Mouse (Mus musculus) hindbrain, embryonic 14.5 days (tissue): ENCODE measurements around the gene Lhfpl3. TPM values are rescaled to one million over a fixed set of nuclear protein-coding genes. Genes with fewer than 3 reads are reported as not detected.
A peak's percentile ranks its signal among the peaks of the same experiment; 100 is the strongest.

Source experiments
- ATAC-seq: fragments of 200-750 bp; cut with Nextera tagmentation; 2 replicates; pipeline ENCODE4 v1.8.0; 2017; ENCODE audit warnings: moderate number of reproducible peaks, mild to moderate bottlenecking, moderate TSS enrichment, moderate library complexity; ENCODE audit not compliant: low FRiP score
- DNase-seq: peaks from one replicate; pipeline ENCODE4 v3.0.0-alpha.2; 2015; ENCODE audit warnings: low spot score
- H3K27ac ChIP-seq: fragments of 300-500 bp; sonication (generic); 2 replicates; pipeline ENCODE4 v1.5.1; 2014; ENCODE audit warnings: mild to moderate bottlenecking, moderate library complexity
- H3K27me3 ChIP-seq: fragments of 300-500 bp; sonication (generic); 2 replicates; pipeline ENCODE4 v1.6.1; 2014; ENCODE audit warnings: mild to moderate bottlenecking, low read length, mixed read lengths; ENCODE audit not compliant: control insufficient read depth, insufficient read depth
- H3K36me3 ChIP-seq: fragments of 300-500 bp; sonication (generic); replicated peaks from 2 replicates; pipeline ENCODE4 v1.6.1; 2014; ENCODE audit not compliant: control insufficient read depth, insufficient read depth
- H3K4me1 ChIP-seq: fragments of 300-500 bp; sonication (generic); replicated peaks from 2 replicates; pipeline ENCODE4 v1.6.1; 2014; ENCODE audit warnings: antibody characterized with exemption, low read length, mixed read lengths; ENCODE audit not compliant: control insufficient read depth, insufficient read depth
- H3K4me2 ChIP-seq: fragments of 300-500 bp; sonication (generic); replicated peaks from 2 replicates; pipeline ENCODE4 v1.6.1; 2014; ENCODE audit warnings: mild to moderate bottlenecking, moderate library complexity
- H3K4me3 ChIP-seq: fragments of 300-500 bp; sonication (generic); replicated peaks from 2 replicates; pipeline ENCODE4 v1.5.1; 2014; ENCODE audit warnings: mild to moderate bottlenecking, low read length
- H3K9ac ChIP-seq: fragments of 300-500 bp; sonication (generic); 2 replicates; pipeline ENCODE4 v1.6.1; 2014
- H3K9me3 ChIP-seq: fragments of 300-500 bp; sonication (generic); 2 replicates; pipeline ENCODE4 v1.6.1; 2016; ENCODE audit warnings: low read length; ENCODE audit not compliant: control insufficient read depth
- WGBS: fragments of 180-500 bp; shearing (Covaris S2); extraction: QIAGEN DNeasy Blood & Tissue Kit; methylation state at CpG from one replicate; pipeline ENCODE4 v1.1.7; 2014; 5-methylcytosine and 5-hydroxymethylcytosine counted together
- polyA plus RNA-seq: library from polyadenylated mRNA; unstranded; fragments of >200 nt; fragmentation: Nextera tagmentation; extraction: Ambion mirVana; gene quantifications from 2 replicates; pipeline ENCODE4 v1.2.1, GENCODE M21; 2014

Lhfpl3 gene
- polyA plus RNA-seq, 1 experiment from 2014 or later: 23.9 TPM

DNA sequence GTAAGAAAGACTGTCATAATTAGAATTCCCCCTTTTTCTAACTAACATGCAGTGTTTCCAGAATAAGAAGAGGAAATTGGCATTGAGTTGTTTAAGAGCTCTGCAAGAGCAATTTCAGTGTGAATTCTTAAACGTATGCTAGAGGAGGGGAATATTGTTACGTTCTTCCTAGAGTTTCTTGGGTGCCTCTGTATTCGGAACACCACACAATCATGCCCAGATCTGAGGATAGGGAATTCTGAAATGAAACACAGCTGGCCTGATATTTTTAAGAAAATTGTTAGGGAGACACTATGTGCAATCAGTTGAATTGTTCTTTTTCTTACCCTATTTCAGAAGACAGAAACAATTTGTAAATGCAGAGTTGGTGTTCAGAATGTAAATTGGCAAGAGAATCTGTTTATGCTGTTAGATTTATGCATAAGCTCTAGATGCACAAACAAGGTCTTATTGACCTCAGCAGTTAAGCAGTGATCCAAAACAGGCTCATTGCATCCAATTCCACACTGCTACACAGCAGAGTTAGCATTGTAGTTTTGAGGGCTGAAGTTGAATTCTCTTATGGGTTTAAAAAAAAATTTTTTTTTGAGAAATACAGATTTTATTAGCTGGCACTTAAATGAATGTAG is 84.1 kb downstream of the Lhfpl3 start:
- Histone ChIP-seq H3K36me3 (no peaks in the 10 kb centered on the region), H3K9me3 (peaks cover 9% of the 10 kb centered on the region; the same call in 1 of the 2 replicates), H3K4me3 (no peak overlapping the region), H3K27me3 (no peaks in the 10 kb centered on the region), H3K4me2 (no peak overlapping the region), H3K4me1 (no peaks in the 10 kb centered on the region), H3K27ac (no peak overlapping the region), H3K9ac (no peak overlapping the region)
- DNase-seq: no peak
- no peak for ATAC-seq
- 82% methylated on average over 3 of the region's 3 CpGs for WGBS

- H3K27me3 ChIP-seq: no peaks in the 10 kb centered on the region
- no peak overlapping the region for H3K27ac ChIP-seq
- ATAC-seq (no peak), DNase-seq (no peak)
- no peaks in the 10 kb centered on the region for H3K9me3 ChIP-seq
- H3K36me3 ChIP-seq: no peaks in the 10 kb centered on the region
- 65% methylated on average over 14 of the region's 14 CpGs for WGBS
- no peak overlapping the region for H3K4me2 ChIP-seq
- no peak overlapping the region for H3K4me3 ChIP-seq
- H3K9ac ChIP-seq: no peak overlapping the region
- H3K4me1 ChIP-seq: no peaks in the 10 kb centered on the region
These were observed 105.7 kb downstream of the Lhfpl3 start for GRCm38 (mm10) chr5:22851572-22851971.

DNA sequence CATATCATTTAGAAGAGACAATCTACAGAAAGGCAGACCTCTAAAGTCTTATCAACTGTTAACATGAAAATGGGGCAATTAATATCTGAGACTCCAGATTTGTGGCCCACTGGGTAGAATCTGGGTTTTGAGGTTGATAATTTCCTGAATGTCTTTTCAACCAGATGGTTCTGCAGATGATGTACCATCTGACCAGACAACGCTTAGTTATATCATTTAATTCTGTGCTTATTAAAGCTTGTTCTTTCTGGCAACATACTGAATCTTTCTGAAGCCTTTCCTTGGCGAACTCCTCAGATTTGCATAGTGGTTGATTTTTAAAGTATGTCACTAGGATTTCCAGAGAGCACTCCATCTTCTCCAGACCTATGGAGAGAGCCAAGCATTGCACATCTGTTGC is 107.6 kb downstream of the Lhfpl3 start:
- H3K4me1 ChIP-seq: no peaks in the 10 kb centered on the region
- ATAC-seq: no peak
- H3K9ac ChIP-seq: no peak overlapping the region
- no peak overlapping the region for H3K4me2 ChIP-seq
- no peaks in the 10 kb centered on the region for H3K27me3 ChIP-seq
- H3K4me3 ChIP-seq: no peak overlapping the region
- no peaks in the 10 kb centered on the region for H3K9me3 ChIP-seq
- no peak for DNase-seq
- H3K27ac ChIP-seq: no peak overlapping the region
- no peaks in the 10 kb centered on the region for H3K36me3 ChIP-seq
- 93% methylated on average over 2 of the region's 2 CpGs for WGBS

DNA sequence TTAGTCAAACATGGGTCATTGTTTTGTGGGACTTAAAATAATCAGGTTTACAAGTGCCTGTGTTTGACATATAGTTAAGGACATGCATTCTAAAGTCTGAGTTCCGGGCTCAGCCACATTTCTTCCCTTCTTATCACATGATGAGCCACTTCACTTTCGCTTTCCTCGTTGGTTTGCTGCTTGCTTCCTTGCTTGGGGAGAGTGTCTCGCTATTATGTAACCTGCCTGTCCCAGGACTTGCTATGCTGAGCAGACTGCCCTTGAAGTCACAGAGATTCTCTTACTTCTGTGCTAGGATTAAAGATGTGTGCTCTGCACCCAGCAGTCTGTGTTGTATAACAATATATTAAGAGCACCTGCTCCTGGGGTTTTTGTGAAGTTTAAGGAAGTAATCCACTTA is 110.6 kb downstream of the Lhfpl3 start:
- H3K9me3 ChIP-seq: no peaks in the 10 kb centered on the region
- H3K4me1 ChIP-seq: no peaks in the 10 kb centered on the region
- H3K27me3 ChIP-seq: no peaks in the 10 kb centered on the region
- no peak overlapping the region for H3K27ac ChIP-seq
- H3K4me3 ChIP-seq: no peak overlapping the region
- 89% methylated on average over 4 of the region's 4 CpGs for WGBS
- no peak overlapping the region for H3K9ac ChIP-seq
- no peak overlapping the region for H3K4me2 ChIP-seq
- ATAC-seq (no peak), DNase-seq (no peak)
- H3K36me3 ChIP-seq: no peaks in the 10 kb centered on the region

DNA sequence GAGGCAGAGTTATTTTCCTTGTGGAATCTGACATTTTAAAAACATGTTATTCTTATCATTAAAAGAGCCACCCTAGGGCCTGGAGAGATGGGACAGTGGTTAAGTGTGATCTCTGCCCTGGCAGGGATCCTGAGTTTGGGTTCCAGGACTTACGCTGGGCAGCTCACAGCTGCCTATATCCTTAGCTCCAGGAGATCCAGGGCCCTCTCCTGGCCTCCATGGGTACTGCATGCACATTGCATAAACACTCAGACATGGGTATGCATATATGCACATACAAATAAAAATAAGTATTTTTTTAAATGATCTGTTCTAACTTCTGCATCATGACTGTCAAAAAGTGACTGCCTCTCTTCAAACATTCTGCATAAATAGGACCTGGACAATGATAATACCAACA is 115.5 kb downstream of the Lhfpl3 start:
- Histone ChIP-seq H3K36me3 (no peaks in the 10 kb centered on the region), H3K27ac (no peak overlapping the region), H3K4me1 (no peaks in the 10 kb centered on the region), H3K27me3 (no peaks in the 10 kb centered on the region), H3K9ac (no peak overlapping the region), H3K4me2 (no peak overlapping the region), H3K4me3 (no peak overlapping the region), H3K9me3 (no peaks in the 10 kb centered on the region)
- WGBS: 40% methylated on average over 1 of the region's 1 CpGs
- ATAC-seq (no peak), DNase-seq (no peak)

DNA sequence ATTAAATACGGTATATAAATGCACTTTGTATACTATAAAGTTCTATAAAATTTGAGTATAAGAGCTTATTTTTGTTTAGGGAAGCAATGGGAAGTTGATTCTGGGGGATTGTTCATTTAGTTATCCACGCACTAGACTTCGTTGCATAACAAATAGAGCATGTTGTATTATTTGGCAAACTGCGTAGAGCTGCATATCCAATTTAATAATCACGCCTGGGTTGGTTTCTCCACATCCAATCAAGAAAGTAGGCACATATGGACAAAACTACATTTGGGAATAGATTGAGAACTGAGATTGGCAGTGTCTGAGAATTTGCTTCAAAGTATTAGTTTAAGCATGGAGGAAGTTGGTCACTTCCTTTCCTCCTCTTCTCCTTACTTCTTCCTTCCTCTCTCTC is 123.2 kb downstream of the Lhfpl3 start:
- DNase-seq: no peak
- Histone ChIP-seq H3K27ac (no peak overlapping the region), H3K4me3 (no peak overlapping the region), H3K9me3 (no peaks in the 10 kb centered on the region), H3K4me1 (no peaks in the 10 kb centered on the region), H3K27me3 (no peaks in the 10 kb centered on the region), H3K36me3 (no peaks in the 10 kb centered on the region), H3K9ac (no peak overlapping the region), H3K4me2 (no peak overlapping the region)
- ATAC-seq: no peak
- 77% methylated on average over 5 of the region's 5 CpGs for whole genome bisulfite sequencing

- no peaks in the 10 kb centered on the region for H3K27me3 ChIP-seq
- WGBS: 58% methylated on average over 1 of the region's 1 CpGs
- no peak for DNase-seq
- H3K27ac ChIP-seq: no peak overlapping the region
- H3K9ac ChIP-seq: no peak overlapping the region
- ATAC-seq: no peak
- no peak overlapping the region for H3K4me2 ChIP-seq
- no peak overlapping the region for H3K4me3 ChIP-seq
- no peaks in the 10 kb centered on the region for H3K36me3 ChIP-seq
- no peaks in the 10 kb centered on the region for H3K4me1 ChIP-seq
- H3K9me3 ChIP-seq: no peaks in the 10 kb centered on the region
These were observed 126.6 kb downstream of the Lhfpl3 start for GRCm38 (mm10) chr5:22872417-22872816.

DNA sequence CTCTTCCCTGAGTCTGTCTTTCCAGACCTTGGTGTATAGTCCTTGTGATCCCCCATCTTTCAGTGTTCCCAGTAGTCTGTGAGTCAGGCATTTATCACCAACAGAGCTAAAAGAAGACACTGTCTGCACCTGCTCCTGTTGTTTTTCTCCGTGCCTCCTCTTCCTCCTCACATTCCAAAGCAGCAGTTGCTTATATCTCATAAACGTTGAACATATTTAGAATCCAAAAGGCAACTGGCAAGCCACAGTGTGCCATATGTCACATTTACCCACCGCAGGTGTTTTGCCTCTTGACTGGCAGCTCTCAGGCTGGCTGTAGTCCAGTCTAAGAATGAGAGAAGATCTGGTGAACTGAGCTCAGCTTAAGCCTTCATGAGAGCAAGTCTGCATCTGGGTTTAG is 142.5 kb downstream of the Lhfpl3 start:
- no peaks in the 10 kb centered on the region for H3K9me3 ChIP-seq
- no peak overlapping the region for H3K4me2 ChIP-seq
- 72% methylated on average over 3 of the region's 3 CpGs for WGBS
- no peak overlapping the region for H3K4me3 ChIP-seq
- H3K36me3 ChIP-seq: no peaks in the 10 kb centered on the region
- no peak for ATAC-seq
- H3K27ac ChIP-seq: no peak overlapping the region
- no peaks in the 10 kb centered on the region for H3K4me1 ChIP-seq
- no peak for DNase-seq
- no peak overlapping the region for H3K9ac ChIP-seq
- no peaks in the 10 kb centered on the region for H3K27me3 ChIP-seq

GRCm38 (mm10) chr5:22889481-22889880 is 143.6 kb downstream of the Lhfpl3 start:
- 81% methylated on average over 4 of the region's 4 CpGs for WGBS
- no peak for DNase-seq
- Histone ChIP-seq H3K27ac (no peak overlapping the region), H3K4me1 (no peaks in the 10 kb centered on the region), H3K4me2 (no peak overlapping the region), H3K4me3 (no peak overlapping the region), H3K27me3 (no peaks in the 10 kb centered on the region), H3K9me3 (no peaks in the 10 kb centered on the region), H3K9ac (no peak overlapping the region), H3K36me3 (no peaks in the 10 kb centered on the region)
- no peak for ATAC-seq

DNA sequence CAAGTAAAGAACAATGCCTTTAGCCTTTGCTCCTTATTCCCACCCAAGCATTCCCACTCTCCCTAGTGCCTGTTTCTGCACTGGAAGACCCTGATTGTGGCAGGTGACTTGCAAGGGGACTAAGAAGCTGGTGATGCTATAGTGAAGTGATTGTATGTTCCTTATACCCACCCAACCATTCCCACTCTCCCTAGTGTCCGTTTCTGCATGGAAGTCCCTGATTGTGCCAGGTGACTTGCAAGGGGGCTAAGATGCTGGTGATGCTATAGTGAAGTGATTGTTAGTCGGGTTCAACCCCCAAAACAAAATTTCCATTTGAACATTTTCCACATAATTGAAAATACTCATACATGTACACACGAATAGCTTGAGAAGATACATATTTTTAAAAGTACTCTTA is 151.4 kb downstream of the Lhfpl3 start:
- DNase-seq: no peak
- Histone ChIP-seq H3K36me3 (no peaks in the 10 kb centered on the region), H3K27ac (peak overlapping the region; percentile 57; the same call in 1 of the 2 replicates), H3K4me1 (0 out of 2 replicates have a peak, but pooled peaks cover 7% of the 10 kb centered on the region), H3K4me3 (no peak overlapping the region), H3K9me3 (no peaks in the 10 kb centered on the region), H3K9ac (no peak overlapping the region), H3K4me2 (no peak overlapping the region), H3K27me3 (no peaks in the 10 kb centered on the region)
- WGBS: 87% methylated on average over 3 of the region's 3 CpGs
- ATAC-seq: no peak
